Mouse (Mus musculus): Measurements from ENCODE around the gene Sh3rf1.

Sh3rf1 gene

DNA sequence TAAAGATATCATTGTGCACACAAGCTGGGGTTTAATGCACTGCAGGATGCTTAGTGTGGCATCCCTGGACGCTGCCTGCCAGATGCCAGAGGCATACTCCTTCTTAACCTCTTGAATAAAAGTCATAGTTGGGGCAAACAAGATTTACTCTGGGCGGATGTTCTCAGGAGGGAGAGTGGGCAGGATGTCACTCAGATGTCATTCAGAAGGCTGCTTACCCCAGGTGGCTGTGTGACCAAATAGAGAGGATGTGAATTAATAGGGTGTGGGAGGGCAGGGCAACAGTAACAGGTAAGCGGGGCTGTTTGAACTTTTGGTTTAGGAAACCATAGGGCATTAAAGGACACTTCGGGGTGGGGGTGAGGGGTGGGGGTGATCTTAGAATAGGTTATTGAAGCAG is 37.7 kb downstream of the Sh3rf1 start:
- no peak for DNase-seq (ENCODE audit: low spot score)

GRCm38 (mm10) chr8:61263691-61264090 is 40.0 kb downstream of the Sh3rf1 start:
- DNase-seq (ENCODE audit: low spot score), result no peak

DNA sequence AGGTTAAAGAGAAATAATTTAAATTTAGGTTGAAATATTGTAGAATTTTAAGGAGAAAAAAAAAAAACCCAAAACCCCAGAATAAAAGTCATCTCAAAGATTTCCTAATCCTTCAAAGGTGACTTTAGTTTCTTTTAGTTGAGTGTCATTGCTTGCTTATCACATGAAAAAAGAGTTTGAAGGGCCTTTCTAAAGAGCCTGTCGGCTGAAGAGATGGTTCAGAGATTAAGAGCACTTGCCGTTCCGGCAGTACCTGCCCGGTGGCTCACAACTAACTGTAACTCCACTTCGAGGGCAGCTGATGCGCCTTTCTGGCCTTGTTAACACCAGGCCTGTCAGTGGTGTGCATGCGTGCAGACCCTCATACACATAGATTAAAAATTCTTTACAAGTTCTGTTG is 41.2 kb downstream of the Sh3rf1 start:
- DNase-seq (ENCODE audit: low spot score), result no peak

- peak; percentile 33 for DNase-seq (ENCODE audit: low spot score)
Observed at GRCm38 (mm10) chr8:61265390-61265789, 41.7 kb downstream of the Sh3rf1 start.

DNA sequence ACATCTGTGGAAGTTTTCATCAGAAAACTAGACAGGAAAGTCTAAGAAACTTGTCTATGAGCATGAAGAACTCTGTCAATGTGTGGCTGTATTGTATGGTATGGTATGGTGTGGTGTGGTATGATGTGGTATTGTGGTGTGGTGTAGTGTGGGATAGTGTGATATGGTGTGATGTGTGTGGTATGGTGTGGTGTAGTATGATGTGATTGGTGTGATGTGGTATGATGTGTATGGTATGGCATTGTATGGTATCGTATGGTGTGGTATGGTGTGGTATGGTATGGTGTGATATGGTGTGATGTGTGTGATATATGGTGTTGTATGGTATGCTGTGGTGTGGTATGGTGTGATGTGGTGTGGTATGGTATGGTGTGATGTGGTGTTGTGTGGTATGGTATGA is 43.4 kb downstream of the Sh3rf1 start:
- DNase-seq (ENCODE audit: low spot score), result no peak

DNA sequence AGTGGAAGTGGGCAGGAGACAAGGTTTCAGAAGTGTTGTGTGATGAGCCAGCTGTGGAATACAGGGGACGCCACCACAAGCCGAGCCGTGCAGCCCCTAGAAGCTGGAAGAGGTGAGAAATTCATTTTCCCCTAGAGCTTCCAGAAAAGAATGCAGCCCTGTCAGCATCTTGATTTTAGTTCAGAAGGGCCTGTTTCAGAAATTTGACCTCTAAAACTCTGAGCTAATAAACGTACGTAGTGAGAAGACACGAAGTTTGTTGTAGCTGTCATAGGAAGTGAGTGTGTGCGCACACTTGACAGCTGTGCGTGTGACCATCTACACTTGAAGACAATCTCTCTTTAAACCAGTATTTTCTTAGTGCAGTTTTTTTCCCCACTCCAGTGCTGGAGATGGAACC is 44.0 kb downstream of the Sh3rf1 start:
- DNase-seq (ENCODE audit: low spot score), result no peak

GRCm38 (mm10) chr8:61268233-61268916 is 44.7 kb downstream of the Sh3rf1 start:
- DNase-seq (ENCODE audit: low spot score), result no peak

GRCm38 (mm10) chr8:61270016-61270415 is 46.3 kb downstream of the Sh3rf1 start:
- no peak for DNase-seq (ENCODE audit: low spot score)

GRCm38 (mm10) chr8:61270541-61270940 is 46.9 kb downstream of the Sh3rf1 start:
- no peak for DNase-seq (ENCODE audit: low spot score)

- no peak for DNase-seq (ENCODE audit: low spot score)
Observed at GRCm38 (mm10) chr8:61270961-61271360, 47.3 kb downstream of the Sh3rf1 start.

- no peak for DNase-seq (ENCODE audit: low spot score)
Observed at GRCm38 (mm10) chr8:61272838-61273237, 49.2 kb downstream of the Sh3rf1 start.

- DNase-seq (ENCODE audit: low spot score), result no peak
Observed at GRCm38 (mm10) chr8:61273307-61274221, 49.9 kb downstream of the Sh3rf1 start.

DNA sequence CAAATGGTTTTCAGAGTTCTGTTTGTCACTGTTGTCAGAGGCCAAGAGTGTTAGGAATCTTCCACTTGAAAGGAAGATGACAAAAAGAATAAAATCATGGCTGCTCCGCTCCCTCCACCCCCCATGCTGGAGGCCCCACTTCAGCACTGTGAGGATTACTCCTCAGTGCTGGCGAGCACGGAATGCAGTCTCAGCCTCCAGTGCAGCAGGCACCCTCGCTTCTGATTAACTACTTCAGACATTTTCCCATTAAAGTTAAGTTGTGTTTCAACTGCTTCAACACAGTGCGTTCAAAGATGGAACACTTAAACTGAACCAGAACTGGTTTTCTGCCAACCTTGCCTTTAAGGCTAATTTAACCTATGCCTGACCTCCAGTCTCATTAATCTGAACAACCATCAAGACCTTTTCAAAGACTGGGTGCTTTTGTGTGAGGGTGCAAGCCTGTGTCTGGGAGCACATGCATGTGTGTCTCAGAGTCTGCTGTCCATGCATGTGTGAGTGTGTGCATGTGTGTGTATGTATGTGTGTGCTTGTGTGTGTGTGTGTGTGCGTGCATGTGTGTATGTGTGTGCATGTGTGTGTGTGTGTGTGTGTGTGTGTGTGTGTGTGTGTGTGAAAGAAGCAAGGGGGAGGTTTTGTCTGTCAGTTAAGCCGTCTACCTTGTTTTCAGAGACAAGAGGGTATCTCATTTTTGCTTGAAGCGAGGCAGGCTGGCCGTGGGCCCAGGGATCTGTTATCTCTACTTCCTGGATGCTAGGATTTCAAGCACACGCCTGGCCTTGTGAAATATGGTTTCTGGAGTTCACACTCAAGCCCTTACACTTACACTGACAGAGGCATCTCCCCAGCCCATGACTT is 51.2 kb downstream of the Sh3rf1 start:
- DNase-seq (ENCODE audit: low spot score), result peak; percentile 20

GRCm38 (mm10) chr8:61275463-61276356 is 52.0 kb downstream of the Sh3rf1 start:
- no peak for DNase-seq (ENCODE audit: low spot score)

DNA sequence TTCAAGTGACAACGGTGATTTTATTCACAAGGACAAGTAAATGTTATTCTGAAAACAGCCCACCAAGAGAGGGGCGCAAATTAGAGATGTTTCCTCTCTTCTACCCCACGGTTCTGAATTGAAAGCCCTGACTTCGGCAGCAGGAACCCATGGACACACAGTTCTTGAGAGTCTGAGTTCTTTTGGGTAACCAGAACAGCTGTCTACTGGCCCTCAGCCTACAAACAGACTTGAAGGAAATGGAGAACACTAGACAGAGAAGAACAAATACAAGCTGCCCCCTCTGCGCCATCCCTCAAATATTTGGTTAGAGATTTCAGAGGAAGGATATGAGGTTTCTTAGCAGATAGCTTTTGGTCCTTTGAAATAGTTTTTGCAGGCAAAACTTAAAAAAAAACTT is 52.7 kb downstream of the Sh3rf1 start:
- no peak for DNase-seq (ENCODE audit: low spot score)

DNA sequence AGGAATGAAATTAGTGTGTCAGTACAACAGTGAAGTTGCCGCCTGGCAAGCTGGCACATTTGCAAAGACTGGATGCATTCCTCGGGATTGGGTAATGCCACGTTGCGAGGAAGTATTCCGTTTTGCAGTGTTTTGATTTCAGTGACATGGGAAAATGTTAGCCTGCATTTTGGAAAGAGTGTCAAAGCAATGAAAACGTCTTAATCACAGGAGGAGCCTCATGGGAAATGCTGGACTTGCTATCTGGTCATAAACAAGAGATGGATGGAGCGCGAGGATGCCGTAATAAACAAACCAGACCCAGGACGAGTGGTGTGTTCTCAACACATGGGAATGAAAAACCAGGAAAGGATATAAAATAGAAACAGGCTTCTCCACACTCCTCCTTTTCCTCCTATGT is 55.4 kb downstream of the Sh3rf1 start:
- DNase-seq (ENCODE audit: low spot score), result no peak

DNA sequence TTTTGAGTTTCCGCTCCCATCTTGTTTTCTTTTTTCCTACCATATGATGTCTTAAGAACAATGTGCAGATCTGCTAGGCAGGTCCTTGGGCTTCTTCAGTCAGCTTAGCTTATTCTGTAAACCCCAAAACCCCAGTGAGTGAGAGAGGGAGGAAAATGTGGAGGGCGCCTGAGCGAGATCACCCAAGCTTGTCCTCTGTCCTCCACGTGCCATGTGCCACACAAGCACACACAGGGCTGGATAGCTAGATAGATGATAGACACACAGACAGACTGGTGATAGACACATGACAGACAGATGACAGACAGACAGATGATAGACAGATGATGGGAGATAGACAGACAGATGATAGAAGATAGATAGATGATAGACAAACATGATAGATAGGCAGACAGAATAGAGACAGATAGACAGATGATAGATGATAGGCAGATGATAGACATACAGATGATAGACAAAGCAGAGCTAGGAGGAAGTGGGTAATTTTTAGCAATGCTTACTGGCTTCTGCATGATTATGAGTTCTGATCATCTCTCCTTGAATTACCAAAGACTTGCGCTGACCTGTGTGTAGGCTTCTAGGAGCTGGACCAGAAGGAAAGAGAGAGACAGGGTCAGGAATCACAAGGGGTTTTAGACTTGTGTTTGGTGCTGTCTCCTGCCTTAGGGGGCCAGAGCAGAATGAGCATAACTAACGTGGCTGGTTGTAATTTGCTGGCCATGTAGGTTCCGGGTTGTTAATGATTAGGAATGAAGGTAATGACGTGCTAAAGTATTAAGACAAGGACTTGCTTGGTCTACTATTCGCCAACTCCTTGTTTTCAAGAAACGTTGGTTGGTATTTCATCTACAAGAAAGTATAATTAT is 58.9 kb downstream of the Sh3rf1 start:
- no peak for DNase-seq (ENCODE audit: low spot score)

GRCm38 (mm10) chr8:61283169-61284081 is 59.8 kb downstream of the Sh3rf1 start:
- DNase-seq (ENCODE audit: low spot score), result peak; percentile 40

GRCm38 (mm10) chr8:61285896-61286295 is 62.2 kb downstream of the Sh3rf1 start:
- DNase-seq (ENCODE audit: low spot score), result no peak
